Mouse (Mus musculus) limb, embryonic 14.5 days (tissue): ENCODE measurements around the gene Cdc37l1. TPM values are rescaled to one million over a fixed set of nuclear protein-coding genes. Genes with fewer than 3 reads are reported as not detected.

Experiments
- ATAC-seq: fragments of 200-750 bp; cut with Nextera tagmentation; 2 replicates; pipeline ENCODE4 v1.8.0; 2017; ENCODE audit warnings: low read depth, moderate number of reproducible peaks, moderate TSS enrichment; ENCODE audit not compliant: low FRiP score
- DNase-seq: peaks from one replicate; pipeline ENCODE4 v3.0.0-alpha.2; 2015; ENCODE audit warnings: low spot score
- H3K27ac ChIP-seq: fragments of 300-500 bp; sonication (generic); replicated peaks from 2 replicates; pipeline ENCODE4 v1.5.1; 2014; ENCODE audit warnings: low read depth, mild to moderate bottlenecking, low read length, moderate library complexity, mixed read lengths
- H3K27me3 ChIP-seq: fragments of 300-500 bp; sonication (generic); 2 replicates; pipeline ENCODE4 v1.6.1; 2014; ENCODE audit warnings: low read length, mixed read lengths; ENCODE audit not compliant: control insufficient read depth, insufficient read depth
- H3K36me3 ChIP-seq: fragments of 300-500 bp; sonication (generic); 2 replicates; pipeline ENCODE4 v1.6.1; 2014; ENCODE audit warnings: mild to moderate bottlenecking, low read length, moderate library complexity, mixed read lengths; ENCODE audit not compliant: control insufficient read depth, insufficient read depth
- H3K4me1 ChIP-seq: fragments of 300-500 bp; sonication (generic); 2 replicates; pipeline ENCODE4 v1.6.1; 2014; ENCODE audit warnings: antibody characterized with exemption, low read length, mixed read lengths; ENCODE audit not compliant: control insufficient read depth, insufficient read depth
- H3K4me2 ChIP-seq: fragments of 300-500 bp; sonication (generic); replicated peaks from 2 replicates; pipeline ENCODE4 v1.6.1; 2014; ENCODE audit warnings: low read depth, mild to moderate bottlenecking, low read length, moderate library complexity; ENCODE audit not compliant: severe bottlenecking
- H3K4me3 ChIP-seq: fragments of 300-500 bp; sonication (generic); replicated peaks from 2 replicates; pipeline ENCODE4 v1.5.1; 2014; ENCODE audit warnings: low read length
- H3K9ac ChIP-seq: fragments of 300-500 bp; sonication (generic); 2 replicates; pipeline ENCODE4 v1.6.1; 2014; ENCODE audit warnings: mild to moderate bottlenecking, low read depth, low read length, moderate library complexity; ENCODE audit not compliant: severe bottlenecking
- H3K9me3 ChIP-seq: fragments of 300-500 bp; sonication (generic); 2 replicates; pipeline ENCODE4 v1.6.1; 2016; ENCODE audit warnings: low read length; ENCODE audit not compliant: control insufficient read depth
- POLR2A ChIP-seq: fragments of 200-500 bp; IDR thresholded peaks from 2 replicates; pipeline ENCODE4 v1.8.0; 2012; ENCODE audit warnings: inconsistent platforms, mild to moderate bottlenecking, moderate library complexity, borderline replicate concordance; ENCODE audit not compliant: insufficient read depth, insufficient read length; ENCODE audit errors: extremely low read depth
- WGBS: fragments of 180-500 bp; shearing (Covaris S2); extraction: QIAGEN DNeasy Blood & Tissue Kit; methylation state at CpG from one replicate; pipeline ENCODE4 v1.1.7; 2014; 5-methylcytosine and 5-hydroxymethylcytosine counted together
- polyA plus RNA-seq, 2 experiments: library from polyadenylated mRNA; depleted of rRNA in 1 of 2; stranded (reverse) in 1 of 2; unstranded in 1 of 2; fragments of >200 nt; fragmentation: Nextera tagmentation in 1 of 2; extraction: Ambion mirVana in 1 of 2; gene quantifications; 2 replicates each; pipeline versions ENCODE4 v1.2.1 to v1.2.3; 2012 to 2014

The Cdc37l1 gene
- polyA plus RNA-seq (2012; rRNA removed): 32.1 and 35.8 TPM in 2 replicates
- polyA plus RNA-seq (2014; fragmentation: Nextera tagmentation; extraction: Ambion mirVana): 39.6 and 47.8 TPM in 2 replicates

DNA sequence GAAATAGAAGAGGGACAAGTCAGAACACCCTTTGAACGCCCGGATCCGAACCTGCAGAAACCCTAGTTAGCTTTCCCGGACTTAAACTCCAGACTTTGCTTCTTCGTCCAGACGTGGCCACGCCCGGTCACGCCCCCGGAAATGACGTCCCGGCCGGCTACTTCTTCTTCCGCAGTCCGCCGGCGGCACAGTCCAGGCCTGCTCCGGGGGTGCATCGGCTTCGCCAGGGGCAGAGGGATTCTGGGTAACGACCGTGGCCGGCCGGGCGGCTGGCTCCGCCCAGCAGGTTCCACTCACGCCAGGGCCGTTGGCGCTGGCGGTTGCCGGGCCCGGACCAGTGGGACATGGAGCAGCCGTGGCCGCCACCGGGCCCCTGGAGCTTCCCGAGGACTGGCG lies at the start of gene Cdc37l1:
Gene Cdc37l1, plus strand, starts transcription at position 159 of the 396 bp plus-strand sequence.
- Histone ChIP-seq H3K27me3 (no peaks in the 10 kb centered on the region), H3K4me2 (peak within 1 kb of the TSS; percentile 51), H3K9me3 (no peaks in the 10 kb centered on the region), H3K9ac (peak within 1 kb of the TSS; percentile 86), H3K4me1 (0 out of 2 replicates have a peak, but pooled peaks cover 5% of the 10 kb centered on the region), H3K27ac (peak within 1 kb of the TSS; percentile 81), H3K4me3 (peak within 1 kb of the TSS; percentile 96), H3K36me3 (peaks cover 18% of the 10 kb centered on the region)
- ATAC-seq (peak; percentile 96), DNase-seq (peak; percentile 95)
- under 1% methylated on average over 37 of the region's 37 CpGs for WGBS
- TF ChIP-seq POLR2A: peak; percentile 81; the same call in 1 of the 2 replicates

GRCm38 (mm10) chr19:28941271-28941670 lies 48.9 kb upstream of the Cdc37l1 start:
- 52% methylated on average over 4 of the region's 4 CpGs for WGBS
- H3K9me3 ChIP-seq: no peaks in the 10 kb centered on the region
- H3K27me3 ChIP-seq: no peaks in the 10 kb centered on the region
- H3K4me1 ChIP-seq: no peaks in the 10 kb centered on the region
- no peak overlapping the region for H3K9ac ChIP-seq
- ATAC-seq: no peak
- H3K36me3 ChIP-seq: no peaks in the 10 kb centered on the region
- TF ChIP-seq POLR2A: no peak
- no peak overlapping the region for H3K4me2 ChIP-seq
- no peak for DNase-seq
- no peak overlapping the region for H3K27ac ChIP-seq
- H3K4me3 ChIP-seq: no peak overlapping the region

GRCm38 (mm10) chr19:28946782-28947181 lies 43.4 kb upstream of the Cdc37l1 start:
- ATAC-seq: peak; percentile 80; the same call in 1 of the 2 replicates

DNA sequence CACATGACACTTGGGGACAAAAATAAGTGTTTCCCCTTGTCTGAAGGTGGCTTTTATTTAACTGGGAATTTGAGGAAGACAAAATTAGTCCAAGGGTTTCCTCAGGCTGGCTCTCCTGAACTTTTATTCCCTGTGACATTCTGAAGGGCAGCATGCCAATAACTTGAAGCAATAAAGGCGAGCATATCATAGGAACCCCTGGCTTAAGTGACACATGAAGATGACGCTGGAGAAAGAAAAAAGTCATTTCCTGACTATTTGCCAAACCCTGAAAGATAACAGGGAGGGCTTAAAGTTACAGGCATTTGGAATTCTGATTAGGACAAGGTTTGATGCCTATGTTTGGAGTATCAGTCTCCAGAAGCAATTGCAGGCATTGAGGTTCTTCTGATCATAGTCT lies 42.8 kb upstream of the Cdc37l1 start:
- 50% methylated on average over 2 of the region's 2 CpGs for WGBS

More at GRCm38 (mm10) chr19:28946782-28947181, 43.4 kb upstream of the Cdc37l1 start:
- no peak overlapping the region for H3K4me3 ChIP-seq
- no peaks in the 10 kb centered on the region for H3K36me3 ChIP-seq
- no peaks in the 10 kb centered on the region for H3K4me1 ChIP-seq
- no peaks in the 10 kb centered on the region for H3K27me3 ChIP-seq
- WGBS: 46% methylated on average over 4 of the region's 4 CpGs
- H3K4me2 ChIP-seq: no peak overlapping the region
- DNase-seq: peak; percentile 23
- no peak for TF ChIP-seq POLR2A
- H3K27ac ChIP-seq: no peak overlapping the region
- H3K9ac ChIP-seq: no peak overlapping the region
- H3K9me3 ChIP-seq: no peaks in the 10 kb centered on the region

DNA sequence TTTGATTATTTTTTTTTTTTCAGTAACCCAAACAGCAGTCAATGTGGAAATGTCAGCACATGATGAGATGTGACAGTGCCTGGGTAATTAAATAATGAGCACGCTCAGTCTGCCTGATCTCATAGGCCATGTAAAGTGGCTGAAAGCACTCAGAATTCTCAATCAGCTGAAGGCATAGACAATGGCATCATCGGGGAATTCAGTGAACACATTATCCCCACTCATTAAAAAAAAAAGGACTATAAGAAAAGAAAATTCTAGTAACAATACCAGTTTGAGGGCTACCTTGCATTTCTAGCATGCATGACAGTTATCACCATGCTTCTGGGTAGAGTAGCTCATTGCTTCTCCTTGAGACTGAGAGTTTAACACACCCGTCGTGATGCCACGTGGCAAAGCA lies 38.9 kb upstream of the Cdc37l1 start:
- Histone ChIP-seq H3K4me3 (no peak overlapping the region), H3K4me1 (no peaks in the 10 kb centered on the region), H3K4me2 (no peak overlapping the region), H3K36me3 (no peaks in the 10 kb centered on the region), H3K27me3 (no peaks in the 10 kb centered on the region), H3K9ac (no peak overlapping the region), H3K27ac (no peak overlapping the region), H3K9me3 (no peaks in the 10 kb centered on the region)
- no peak for TF ChIP-seq POLR2A
- DNase-seq (no peak), ATAC-seq (no peak)
- 88% methylated on average over 5 of the region's 5 CpGs for WGBS

More for the DNA sequence above, 42.8 kb upstream of the Cdc37l1 start:
- H3K9ac ChIP-seq: no peak overlapping the region
- H3K27me3 ChIP-seq: no peaks in the 10 kb centered on the region
- H3K4me3 ChIP-seq: no peak overlapping the region
- H3K9me3 ChIP-seq: no peaks in the 10 kb centered on the region
- H3K4me2 ChIP-seq: no peak overlapping the region
- H3K27ac ChIP-seq: no peak overlapping the region
- H3K4me1 ChIP-seq: no peaks in the 10 kb centered on the region
- no peak for DNase-seq
- TF ChIP-seq POLR2A: no peak
- no peaks in the 10 kb centered on the region for H3K36me3 ChIP-seq
- no peak for ATAC-seq

DNA sequence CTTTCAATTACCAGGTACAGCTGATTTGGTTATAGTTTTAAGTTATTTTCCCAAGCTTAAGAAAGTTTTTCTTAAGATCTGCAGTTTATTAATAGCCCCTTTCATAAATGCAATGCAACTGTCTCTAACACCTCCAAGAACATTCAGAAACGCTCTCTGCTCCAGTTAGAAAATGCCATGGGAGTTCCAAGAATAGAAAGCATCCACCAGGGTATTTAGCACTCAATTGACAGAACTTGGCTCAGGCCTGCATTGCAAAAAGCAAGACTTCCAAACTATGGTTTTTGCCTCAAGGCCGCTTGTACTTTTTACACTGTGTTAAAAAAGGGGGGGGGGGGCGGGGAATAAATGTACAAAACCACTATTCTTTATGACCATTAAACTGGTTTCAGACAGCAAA lies 27.0 kb upstream of the Cdc37l1 start:
- Histone ChIP-seq H3K9ac (0 out of 2 replicates have a peak overlapping the region, but pooled peaks have one; percentile 80), H3K9me3 (no peaks in the 10 kb centered on the region), H3K4me3 (peak overlapping the region; percentile 80; the same call in 1 of the 2 replicates), H3K4me1 (peaks cover 5% of the 10 kb centered on the region), H3K27me3 (no peaks in the 10 kb centered on the region), H3K4me2 (peak overlapping the region; percentile 95), H3K27ac (no peak overlapping the region), H3K36me3 (no peaks in the 10 kb centered on the region)
- DNase-seq (no peak), ATAC-seq (no peak)
- WGBS: 32% methylated on average over 3 of the region's 3 CpGs
- no peak for TF ChIP-seq POLR2A
